Mouse (Mus musculus) lung, adult 2 months (tissue): ENCODE measurements around the gene Cfap36.

Experiments used
- CTCF ChIP-seq: fragments of 200-500 bp; IDR thresholded peaks from 2 replicates; pipeline ENCODE4 v1.5.1; 2011; ENCODE audit warnings: mild to moderate bottlenecking, low read length, control low read depth; ENCODE audit not compliant: insufficient read depth
- POLR2A ChIP-seq: fragments of 200-500 bp; IDR thresholded peaks from 2 replicates; pipeline ENCODE4 v1.6.1; 2011; ENCODE audit warnings: low read depth, mild to moderate bottlenecking, control low read depth, low read length, borderline replicate concordance; ENCODE audit errors: extremely low read depth

DNA sequence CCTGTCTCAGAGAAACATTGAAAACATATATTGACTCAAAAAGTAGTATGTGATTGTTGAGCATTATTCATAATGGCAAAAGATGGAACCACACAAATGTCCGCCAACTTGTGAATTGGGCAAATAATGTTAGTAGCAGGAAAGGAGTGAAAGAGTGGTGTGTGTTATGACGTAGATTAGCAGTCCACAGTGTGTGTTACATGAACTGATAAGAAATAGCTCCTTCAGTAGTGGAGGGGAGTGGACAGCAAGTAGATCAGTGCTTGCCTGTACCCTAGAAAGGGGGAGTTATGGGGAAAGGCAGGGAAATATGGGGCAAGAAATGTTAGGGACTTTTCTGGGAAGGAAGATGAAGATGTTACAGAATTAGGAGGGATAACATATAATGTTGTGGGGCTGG lies 31.0 kb downstream of the Cfap36 start:
- no peak for TF ChIP-seq POLR2A
- TF ChIP-seq CTCF: no peak
